Mouse (Mus musculus) skeletal muscle tissue, adult 2 months (tissue): ENCODE results near the gene Doc2b.

Experiments
- DNase-seq: peaks from one replicate; pipeline ENCODE4 v3.0.0-alpha.2; 2012; ENCODE audit warnings: low read depth, low spot score

The Doc2b gene

GRCm38 (mm10) chr11:75796029-75796445 lies at the start of gene Doc2b:
TSS of gene Doc2b (minus strand) at chr11:75796049.
- DNase-seq: no peak

DNA sequence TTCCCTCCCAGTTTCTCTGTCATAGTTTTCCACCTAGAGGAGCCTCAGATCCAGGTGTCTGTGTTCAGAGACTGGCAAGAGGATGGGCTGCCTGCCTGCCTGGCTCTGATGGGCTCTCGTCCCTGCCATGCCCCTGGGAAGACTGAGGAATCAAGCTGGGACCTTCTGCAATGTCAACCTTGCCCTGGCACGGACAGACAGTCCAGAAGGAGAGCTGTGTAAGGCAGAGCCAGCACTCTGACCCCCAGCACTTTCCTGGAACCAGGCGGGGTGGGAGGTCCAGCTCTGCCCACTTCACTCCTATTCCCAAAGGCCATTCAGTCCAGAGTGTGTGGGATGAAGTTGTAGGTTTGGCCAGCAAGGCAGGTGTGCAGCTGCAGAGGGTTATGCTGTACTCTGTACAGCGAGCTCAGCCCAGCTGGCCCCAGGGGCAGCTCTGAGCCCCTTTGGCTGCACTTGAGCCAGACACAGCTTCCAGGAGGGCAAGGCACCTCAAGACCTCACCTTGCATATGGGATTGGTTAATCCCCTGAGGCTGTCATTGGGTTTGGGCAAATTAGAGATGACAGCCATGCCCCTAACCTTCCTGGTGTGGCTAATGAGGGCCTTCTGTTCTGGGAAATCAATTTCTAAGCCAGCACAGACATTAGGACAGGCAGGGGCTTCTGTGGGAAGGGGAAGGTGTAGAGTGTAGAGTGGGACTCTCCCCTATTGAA lies 47.2 kb upstream of the Doc2b start:
- DNase-seq: no peak

DNA sequence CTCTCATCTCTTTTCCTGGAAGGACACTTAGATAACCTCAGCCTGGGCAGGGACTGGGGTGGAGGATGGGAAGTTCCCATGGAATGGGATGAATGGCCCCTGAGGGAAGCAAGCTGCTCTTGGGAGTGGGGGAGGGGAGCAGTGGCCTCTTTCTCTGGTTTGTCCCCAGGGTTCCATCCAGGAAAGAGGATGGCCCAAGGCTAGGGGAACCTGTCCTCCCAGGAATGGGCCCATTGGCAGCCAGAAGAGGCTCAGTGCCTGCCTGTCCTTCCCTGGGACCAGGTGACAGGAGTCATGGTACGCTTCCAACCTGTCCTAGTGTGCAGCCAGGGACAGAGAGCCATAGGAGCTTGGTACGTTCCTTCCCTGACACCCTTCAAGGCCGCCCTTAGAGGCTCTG lies 45.7 kb upstream of the Doc2b start:
- DNase-seq: no peak

GRCm38 (mm10) chr11:75839536-75840430 lies 43.9 kb upstream of the Doc2b start:
- DNase-seq: no peak

- no peak for DNase-seq
Observed at GRCm38 (mm10) chr11:75838861-75839426, 43.1 kb upstream of the Doc2b start.

DNA sequence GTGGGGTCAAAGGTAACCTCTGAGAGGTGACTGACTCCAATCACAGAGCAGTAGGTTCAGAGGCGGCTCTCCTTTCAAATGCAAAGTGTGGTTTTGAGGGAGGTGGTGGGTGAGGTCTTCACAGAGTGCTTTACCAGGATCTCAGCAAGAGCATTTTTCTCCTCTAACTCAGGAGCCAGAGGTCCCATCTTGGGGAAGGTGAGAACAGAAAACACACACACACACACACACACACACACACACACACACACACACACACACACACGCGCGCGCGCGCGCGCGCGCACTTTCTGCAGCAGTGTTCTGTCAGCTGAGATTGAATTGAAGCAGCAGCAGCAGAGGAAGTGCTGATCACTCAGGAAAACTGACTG lies 40.4 kb upstream of the Doc2b start:
- DNase-seq: no peak

DNA sequence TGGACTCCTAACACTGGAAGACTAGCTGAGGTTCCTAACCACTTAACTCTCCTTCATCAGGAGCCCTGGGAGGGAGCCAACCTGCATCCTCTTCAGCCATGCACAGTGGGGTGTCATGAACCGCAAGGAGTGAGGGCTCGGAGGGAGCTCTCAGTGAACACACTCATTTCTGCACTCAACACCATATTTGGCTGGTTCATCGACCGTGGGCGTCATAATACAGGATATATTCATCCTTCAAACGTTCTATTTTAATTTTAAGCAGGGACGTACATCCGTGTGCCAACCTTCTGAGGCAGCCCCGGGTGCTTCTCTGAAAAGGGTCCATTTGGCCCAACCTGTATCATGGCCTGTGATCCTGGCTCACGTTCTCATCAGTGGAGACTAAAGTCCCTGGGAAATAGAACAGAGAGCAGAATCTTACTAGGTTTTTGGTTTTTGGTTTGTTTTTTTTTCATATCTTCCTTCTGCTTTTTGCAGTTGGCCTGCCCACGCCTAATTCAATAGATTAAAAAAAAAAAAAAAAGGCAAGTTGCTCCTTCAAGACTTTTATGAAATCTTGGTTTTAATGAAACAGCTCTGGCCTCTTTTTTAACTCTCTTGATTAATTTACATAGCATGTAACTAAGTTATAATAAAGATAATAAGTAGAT lies 39.9 kb upstream of the Doc2b start:
- no peak for DNase-seq

GRCm38 (mm10) chr11:75833081-75833480 lies 37.2 kb upstream of the Doc2b start:
- DNase-seq: no peak

DNA sequence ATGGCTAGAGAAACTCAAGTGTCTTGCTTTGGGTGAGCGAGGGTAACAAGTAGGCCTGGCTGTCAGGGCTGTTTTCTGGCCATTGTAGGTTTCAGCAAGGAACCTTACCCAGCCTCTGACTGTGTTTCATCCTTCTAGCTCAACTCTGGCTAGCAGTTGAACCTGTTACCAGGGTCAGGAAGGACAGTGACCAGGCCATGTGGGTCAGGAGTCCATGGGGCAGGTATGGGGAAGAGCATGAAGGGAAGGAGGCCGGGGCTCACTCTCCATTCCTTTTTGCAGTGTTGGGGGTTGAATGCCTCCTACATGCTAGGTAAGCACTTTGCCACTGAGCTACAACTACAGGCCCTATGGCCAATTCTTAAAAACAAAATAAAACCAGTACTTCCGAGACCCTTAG lies 34.5 kb upstream of the Doc2b start:
- DNase-seq: no peak

DNA sequence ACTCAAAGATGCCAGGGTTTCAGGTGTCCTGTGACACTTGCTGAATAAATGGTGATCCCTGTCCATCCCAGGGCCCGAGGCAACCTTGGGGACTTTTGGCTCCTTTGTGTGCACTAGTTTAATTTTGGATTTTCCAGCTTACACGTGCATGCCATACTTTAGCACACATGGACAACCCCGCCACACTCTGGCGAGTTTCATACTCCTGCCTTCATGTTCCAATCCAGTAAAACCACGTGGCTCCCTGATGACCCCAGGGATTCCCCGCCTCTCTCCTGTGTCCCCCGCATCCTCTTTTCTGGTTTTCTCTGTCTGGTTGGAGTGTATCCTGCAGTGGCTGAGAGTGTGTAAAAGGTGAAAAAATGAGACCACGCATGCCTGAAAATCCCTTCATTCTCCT lies 31.6 kb upstream of the Doc2b start:
- DNase-seq: no peak

- no peak for DNase-seq
Observed at GRCm38 (mm10) chr11:75823506-75823905, 27.7 kb upstream of the Doc2b start.

- DNase-seq: peak; percentile 18
Observed at GRCm38 (mm10) chr11:75813085-75813484, 17.2 kb upstream of the Doc2b start.

- peak; percentile 62 for DNase-seq
Observed at GRCm38 (mm10) chr11:75811900-75812299, 16.1 kb upstream of the Doc2b start.

DNA sequence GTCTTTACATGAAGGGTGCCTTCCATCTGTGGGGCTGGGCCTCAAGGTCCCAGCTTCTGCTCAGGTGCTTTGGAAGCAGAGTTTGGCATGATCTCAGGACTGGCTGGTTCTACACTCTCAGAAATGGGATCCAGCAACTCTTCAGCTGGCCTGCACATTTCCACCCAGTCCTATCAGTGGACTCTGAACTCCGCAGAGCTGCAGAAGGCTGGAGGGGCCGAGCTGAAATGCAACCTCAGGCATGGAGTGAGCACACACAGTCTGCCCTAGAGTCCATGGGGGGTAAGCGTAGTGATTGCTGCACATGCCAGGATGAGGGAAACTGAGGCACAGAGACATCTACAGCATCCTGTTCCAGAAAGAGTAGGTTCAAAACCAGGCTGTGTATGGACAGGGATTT lies 14.7 kb upstream of the Doc2b start:
- DNase-seq: no peak

DNA sequence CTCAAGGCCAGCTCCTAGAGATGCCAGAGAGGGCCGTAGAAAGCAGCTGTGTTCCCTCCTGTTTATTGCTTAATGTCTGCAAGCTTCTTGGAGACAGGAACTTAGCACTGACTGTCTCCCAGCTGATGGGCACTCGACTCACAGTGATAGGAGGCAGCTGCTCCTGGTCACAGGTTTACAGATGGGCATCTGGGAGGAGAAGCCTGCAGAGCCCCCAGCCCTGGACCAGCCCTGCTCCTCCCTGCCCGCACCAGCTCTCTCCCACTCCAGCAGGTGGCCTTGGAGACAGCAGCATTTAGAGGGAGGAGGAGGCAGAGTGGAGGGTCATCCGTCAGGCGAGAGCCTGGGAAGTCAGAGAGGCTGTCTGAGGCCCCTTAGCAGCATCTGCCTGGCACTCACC lies 11.6 kb upstream of the Doc2b start:
- no peak for DNase-seq

DNA sequence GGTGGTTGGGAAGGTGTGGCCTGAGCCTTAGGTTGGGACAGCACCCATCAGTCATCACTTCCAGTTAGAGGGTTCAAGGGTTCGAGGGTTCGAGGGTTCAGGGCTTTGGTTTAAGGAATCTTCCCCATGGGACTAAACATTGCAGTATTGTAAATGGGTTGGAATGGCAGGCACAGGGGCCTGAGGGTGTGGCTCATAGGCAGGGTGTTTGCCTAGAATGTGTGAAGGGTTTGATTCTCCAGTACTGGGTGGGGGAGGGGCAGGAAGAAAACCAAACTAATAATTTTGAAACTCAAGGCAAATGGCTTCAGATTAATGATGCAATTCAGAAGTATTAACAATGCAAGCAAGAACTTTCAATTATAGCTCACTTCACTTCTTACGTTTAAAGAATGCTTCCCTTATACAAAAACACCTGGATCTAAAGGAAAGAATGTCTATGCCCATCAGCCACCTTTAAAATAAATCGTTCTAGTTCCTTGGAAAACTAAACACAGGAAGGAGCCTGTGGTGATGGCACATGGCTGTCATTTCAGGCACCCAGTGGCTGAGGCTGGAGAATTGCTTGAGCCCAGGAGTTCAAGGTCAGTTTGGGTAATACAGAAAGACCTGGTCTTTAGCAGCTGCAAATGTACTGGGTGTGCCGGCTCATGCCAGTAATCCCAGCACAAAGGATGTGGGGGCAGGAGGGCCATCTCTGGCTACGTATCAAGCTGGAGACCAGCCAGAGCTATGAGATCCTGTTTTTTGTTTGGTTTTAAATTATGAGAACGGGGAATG lies 6.1 kb upstream of the Doc2b start:
- DNase-seq: no peak

DNA sequence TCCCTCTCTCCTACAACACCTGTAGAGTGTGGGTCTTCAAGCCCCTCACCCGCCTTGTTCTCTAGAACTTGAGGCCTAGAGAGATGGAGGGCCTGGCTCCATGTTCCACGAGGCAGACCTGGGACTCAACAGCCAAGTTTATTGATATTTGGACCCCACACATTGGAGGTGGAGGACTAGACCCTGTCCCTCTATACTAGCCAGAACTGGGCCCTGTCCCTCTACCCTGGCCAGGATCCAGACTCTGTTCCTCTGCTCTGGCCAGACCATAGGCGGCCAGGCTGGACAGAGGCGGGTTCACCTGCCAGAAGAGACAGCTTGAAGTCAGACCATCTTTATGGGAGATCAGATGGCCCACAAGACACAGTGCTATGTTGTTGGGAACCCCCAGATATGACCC lies 5.5 kb upstream of the Doc2b start:
- DNase-seq: no peak

DNA sequence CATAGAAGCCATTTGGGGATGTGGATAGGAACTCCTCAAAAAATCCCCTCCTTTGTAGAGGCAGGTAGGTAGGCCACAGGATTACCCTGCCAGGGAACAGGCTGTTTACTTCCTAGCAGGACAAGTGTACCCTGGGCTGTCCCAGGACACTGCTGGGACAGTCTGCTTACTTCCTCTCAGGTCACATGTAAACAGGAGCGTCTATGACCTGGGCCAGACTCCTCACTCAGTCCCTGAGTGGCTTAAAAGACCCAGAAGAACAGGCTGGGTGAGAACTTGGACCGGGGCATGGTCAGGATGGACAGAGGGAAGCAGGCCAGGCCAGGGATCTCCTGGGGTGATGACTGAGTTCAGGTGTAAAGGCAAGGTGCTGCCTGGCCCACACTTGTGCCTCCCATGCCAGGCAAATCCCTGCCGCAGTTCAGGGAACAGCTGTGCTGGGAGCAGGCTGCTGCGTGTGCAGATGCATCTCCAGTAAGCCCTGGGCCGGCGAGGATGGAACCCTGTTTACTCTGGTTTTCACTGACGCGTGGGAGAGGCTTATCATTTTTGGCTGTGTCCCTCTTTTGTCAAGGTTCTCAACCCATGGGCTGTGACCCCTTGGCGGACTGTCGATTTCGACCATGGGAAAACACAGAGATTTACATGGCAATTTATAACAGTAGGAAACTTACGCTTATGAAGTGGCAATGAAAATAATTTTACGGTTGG lies 842 bp upstream of the Doc2b start:
- DNase-seq: no peak

GRCm38 (mm10) chr11:75795321-75795636 lies 570 bp downstream of the Doc2b start:
- DNase-seq: no peak

DNA sequence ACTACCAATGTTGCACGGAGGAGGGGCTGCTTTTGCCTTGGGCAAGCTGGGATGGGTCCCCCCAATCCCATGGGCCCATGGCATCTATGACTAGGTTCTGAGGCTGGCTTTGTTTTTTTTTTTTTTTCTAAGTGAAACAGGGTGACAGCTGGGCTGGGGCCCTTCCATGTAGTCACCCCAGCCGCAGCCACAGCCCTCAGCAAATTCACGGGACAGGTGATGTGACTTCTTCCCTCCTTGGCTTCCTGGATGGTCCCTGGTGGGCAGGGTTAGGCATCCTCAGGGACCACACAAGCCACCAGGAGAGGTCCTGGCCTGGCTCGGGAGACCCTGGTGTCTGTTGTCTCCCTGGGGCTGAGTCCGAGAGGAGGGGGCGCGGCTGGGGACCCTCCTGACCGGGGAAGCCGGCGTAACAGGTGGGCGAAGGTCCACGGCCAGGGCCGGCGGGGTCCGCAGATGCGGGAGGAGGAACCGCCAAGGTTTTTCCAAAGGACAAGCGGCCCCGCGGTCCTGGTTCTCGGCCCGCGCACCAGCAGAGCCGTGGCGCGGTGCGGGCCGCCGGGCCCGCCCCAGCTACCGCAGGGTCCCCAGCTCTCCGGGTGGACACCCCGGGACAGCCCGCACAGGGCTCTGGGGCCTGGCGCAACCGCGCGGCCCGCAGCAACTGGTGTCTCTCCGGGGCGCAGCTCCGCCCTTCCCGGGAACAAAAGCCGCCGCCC lies 1.1 kb downstream of the Doc2b start:
- no peak for DNase-seq
